Mouse (Mus musculus) lung, adult 2 months (tissue): ENCODE measurements around the gene Grem1. TPM values are rescaled to one million over a fixed set of nuclear protein-coding genes. Genes with fewer than 3 reads are reported as not detected.

Source experiments
- DNase-seq: peaks from one replicate; pipeline ENCODE4 v3.0.0; 2022
- H3K4me1 ChIP-seq: fragments of 200-500 bp; 2 replicates; pipeline ENCODE4 v1.6.1; 2011; ENCODE audit warnings: low read length; ENCODE audit not compliant: control insufficient read depth, insufficient read depth
- H3K4me3 ChIP-seq: fragments of 200-500 bp; replicated peaks from 2 replicates; pipeline ENCODE3; 2011; ENCODE audit warnings: low read depth, mild to moderate bottlenecking, control low read depth, low read length; ENCODE audit errors: extremely low read depth
- CTCF ChIP-seq: fragments of 200-500 bp; IDR thresholded peaks from 2 replicates; pipeline ENCODE4 v1.5.1; 2011; ENCODE audit warnings: mild to moderate bottlenecking, low read length, control low read depth; ENCODE audit not compliant: insufficient read depth
- POLR2A ChIP-seq: fragments of 200-500 bp; IDR thresholded peaks from 2 replicates; pipeline ENCODE4 v1.6.1; 2011; ENCODE audit warnings: low read depth, mild to moderate bottlenecking, control low read depth, low read length, borderline replicate concordance; ENCODE audit errors: extremely low read depth
- WGBS: fragments of 180-500 bp; shearing (Covaris S2); methylation state at CpG from one replicate; pipeline ENCODE4 v1.1.7; 2018; 5-methylcytosine and 5-hydroxymethylcytosine counted together
- polyA plus RNA-seq: library from polyadenylated mRNA; depleted of rRNA; stranded (reverse); fragments of >200 nt; gene quantifications from 2 replicates; pipeline ENCODE4 v1.2.3, GENCODE M21; 2012; rRNA removed

Gene Grem1
- polyA plus RNA-seq, 1 experiment = 0.54 TPM

- TF ChIP-seq CTCF = no peak
- TF ChIP-seq POLR2A = no peak
- no peak for DNase-seq
- no peak overlapping the region for H3K4me3 ChIP-seq
- H3K4me1 ChIP-seq = no peaks in the 10 kb centered on the region
- WGBS = 36% methylated on average over 5 of the region's 5 CpGs
Observed at GRCm38 (mm10) chr2:113701507-113701906, 56.9 kb downstream of the Grem1 start.

- DNase-seq = no peak
- 94% methylated on average over 5 of the region's 5 CpGs for WGBS
- Histone ChIP-seq H3K4me1 (no peaks in the 10 kb centered on the region), H3K4me3 (no peak overlapping the region)
- TF ChIP-seq CTCF (no peak), POLR2A (no peak)
Observed at GRCm38 (mm10) chr2:113696647-113697046, 61.8 kb downstream of the Grem1 start.

- TF ChIP-seq POLR2A (no peak), CTCF (no peak)
- no peak for DNase-seq
- H3K4me1 ChIP-seq = no peaks in the 10 kb centered on the region
- 78% methylated on average over 3 of the region's 3 CpGs for WGBS
- H3K4me3 ChIP-seq = no peak overlapping the region
Observed at GRCm38 (mm10) chr2:113696222-113696621, 62.2 kb downstream of the Grem1 start.

Other genes with a start within 250 kb of the Grem1 start
- 0.49 and 0.57 TPM in 2 replicates for gene Scg5, start 70.5 kb upstream of the Grem1 start, polyA plus RNA-seq
- gene Arhgap11a, start 90.0 kb upstream of the Grem1 start, polyA plus RNA-seq = 0.60 and 1.2 TPM in 2 replicates